Mouse (Mus musculus) liver, embryonic 11.5 days (tissue): ENCODE results near the gene Pnpla1. TPM values are rescaled to one million over a fixed set of nuclear protein-coding genes. Genes with fewer than 3 reads are reported as not detected.
"Not testable (repeated sequence)": the region's sequence is repeated elsewhere in the genome, so short reads cannot be mapped to it uniquely, and the experiment has no call there.

Experiments
- ATAC-seq: fragments of 200-750 bp; cut with Nextera tagmentation; replicated peaks from 2 replicates; pipeline ENCODE4 v1.8.0; 2017; ENCODE audit warnings: moderate number of reproducible peaks, mild to moderate bottlenecking, moderate TSS enrichment, moderate library complexity; ENCODE audit not compliant: low FRiP score
- DNase-seq: peaks from one replicate; pipeline ENCODE4 v3.0.0-alpha.2; 2017; ENCODE audit warnings: low spot score
- H3K27ac ChIP-seq: fragments of 300-500 bp; sonication (generic); 2 replicates; pipeline ENCODE4 v1.5.1; 2014; ENCODE audit warnings: mild to moderate bottlenecking, low read depth, low read length, control low read depth
- H3K27me3 ChIP-seq: fragments of 300-500 bp; sonication (generic); replicated peaks from 2 replicates; pipeline ENCODE4 v1.6.1; 2014; ENCODE audit warnings: low read length, mixed read lengths; ENCODE audit not compliant: control insufficient read depth, insufficient read depth
- H3K36me3 ChIP-seq: fragments of 300-500 bp; sonication (generic); 2 replicates; pipeline ENCODE4 v1.6.1; 2014; ENCODE audit warnings: mild to moderate bottlenecking, low read length, moderate library complexity, mixed read lengths; ENCODE audit not compliant: control insufficient read depth, insufficient read depth
- H3K4me1 ChIP-seq: fragments of 300-500 bp; sonication (generic); replicated peaks from 2 replicates; pipeline ENCODE4 v1.6.1; 2014; ENCODE audit warnings: low read length, mixed read lengths; ENCODE audit not compliant: control insufficient read depth, insufficient read depth
- H3K4me2 ChIP-seq: fragments of 300-500 bp; sonication (generic); 2 replicates; pipeline ENCODE4 v1.6.1; 2014; ENCODE audit warnings: mild to moderate bottlenecking, control low read depth, moderate library complexity
- H3K4me3 ChIP-seq: fragments of 300-500 bp; sonication (generic); 2 replicates; pipeline ENCODE4 v1.5.1; 2014; ENCODE audit warnings: low read depth, low read length, control low read depth
- H3K9ac ChIP-seq: fragments of 300-500 bp; sonication (generic); 2 replicates; pipeline ENCODE4 v1.6.1; 2014; ENCODE audit warnings: low read depth, low read length, control low read depth
- H3K9me3 ChIP-seq: fragments of 300-500 bp; sonication (generic); 2 replicates; pipeline ENCODE4 v1.6.1; 2016; ENCODE audit warnings: low read length, inconsistent platforms, mixed read lengths; ENCODE audit not compliant: control insufficient read depth
- WGBS: fragments of 180-500 bp; shearing (Covaris S2); extraction: QIAGEN DNeasy Blood & Tissue Kit; methylation state at CpG from one replicate; pipeline ENCODE4 v1.1.7; 2014; 5-methylcytosine and 5-hydroxymethylcytosine counted together
- polyA plus RNA-seq: library from polyadenylated mRNA; unstranded; fragments of >200 nt; fragmentation: Nextera tagmentation; extraction: Ambion mirVana; gene quantifications from 2 replicates; pipeline ENCODE4 v1.2.1, GENCODE M21; 2014

The Pnpla1 gene
- 0.05 TPM in 1 of 2 replicates, not detected in the other for polyA plus RNA-seq

GRCm38 (mm10) chr17:28858205-28858604 is at the start of gene Pnpla1:
Gene Pnpla1 (plus strand): TSS chr17:28858411.
- ATAC-seq (no peak), DNase-seq (no peak)
- Histone ChIP-seq H3K9ac (no peak within 1 kb of the TSS), H3K27ac (no peak within 1 kb of the TSS), H3K4me1 (no peaks in the 10 kb centered on the region), H3K36me3 (no peaks in the 10 kb centered on the region), H3K27me3 (no peaks in the 10 kb centered on the region), H3K4me2 (no peak within 1 kb of the TSS), H3K9me3 (peaks cover 5% of the 10 kb centered on the region; the same call in 1 of the 2 replicates), H3K4me3 (no peak within 1 kb of the TSS)
- 35% methylated on average over 12 of the region's 12 CpGs for WGBS

DNA sequence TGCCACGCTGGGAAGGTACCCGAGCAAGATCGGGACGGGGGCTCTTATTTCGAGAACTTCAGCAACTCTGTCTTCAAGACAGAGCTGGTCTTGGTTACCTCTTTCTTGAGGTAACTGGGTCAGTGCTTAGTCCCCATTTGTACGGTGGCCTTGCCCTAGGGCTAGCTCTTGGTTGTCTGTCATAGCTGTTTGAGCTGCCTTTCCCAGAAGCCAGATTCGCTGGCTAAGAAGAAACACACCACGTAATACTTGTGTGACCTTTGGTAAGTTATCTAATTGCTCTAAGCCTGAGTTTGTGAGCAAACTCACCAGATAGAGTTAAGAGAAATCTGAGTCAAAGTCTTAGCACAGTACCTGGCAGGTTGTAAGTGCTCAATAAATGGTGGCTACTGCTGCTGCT is 49.5 kb upstream of the Pnpla1 start:
- Histone ChIP-seq H3K9ac (no peak overlapping the region), H3K36me3 (peaks cover 57% of the 10 kb centered on the region), H3K4me3 (no peak overlapping the region), H3K9me3 (no peaks in the 10 kb centered on the region), H3K27ac (peak overlapping the region; percentile 82), H3K4me1 (peaks cover 53% of the 10 kb centered on the region), H3K27me3 (no peaks in the 10 kb centered on the region), H3K4me2 (peak overlapping the region; percentile 41)
- 92% methylated on average over 8 of the region's 8 CpGs for WGBS
- ATAC-seq, result peak; percentile 9; the same call in 1 of the 2 replicates
- no peak for DNase-seq

GRCm38 (mm10) chr17:28809175-28809831 is 48.9 kb upstream of the Pnpla1 start:
- peaks cover 47% of the 10 kb centered on the region for H3K4me1 ChIP-seq

GRCm38 (mm10) chr17:28812345-28812744 is 45.9 kb upstream of the Pnpla1 start:
- DNase-seq (no peak), ATAC-seq (no peak)
- H3K4me2 ChIP-seq, result no peak overlapping the region
- H3K4me3 ChIP-seq, result no peak overlapping the region
- no peaks in the 10 kb centered on the region for H3K9me3 ChIP-seq
- no peak overlapping the region for H3K9ac ChIP-seq
- H3K27ac ChIP-seq, result no peak overlapping the region
- peaks cover 33% of the 10 kb centered on the region for H3K4me1 ChIP-seq
- H3K27me3 ChIP-seq, result no peaks in the 10 kb centered on the region
- peaks cover 68% of the 10 kb centered on the region for H3K36me3 ChIP-seq
- WGBS, result 86% methylated on average over 10 of the region's 10 CpGs

More at GRCm38 (mm10) chr17:28809175-28809831, 48.9 kb upstream of the Pnpla1 start:
- Histone ChIP-seq H3K4me2 (peak overlapping the region; percentile 41), H3K27me3 (no peaks in the 10 kb centered on the region), H3K9me3 (no peaks in the 10 kb centered on the region), H3K27ac (peak overlapping the region; percentile 82), H3K9ac (peak overlapping the region; percentile 39; the same call in 1 of the 2 replicates), H3K36me3 (peaks cover 63% of the 10 kb centered on the region), H3K4me3 (no peak overlapping the region)
- DNase-seq (no peak), ATAC-seq (peak; percentile 94)
- 72% methylated on average over 10 of the region's 10 CpGs for WGBS

- peaks cover 79% of the 10 kb centered on the region for H3K36me3 ChIP-seq
- peaks cover 18% of the 10 kb centered on the region for H3K4me1 ChIP-seq
- H3K4me2 ChIP-seq, result no peak overlapping the region
- DNase-seq (no peak), ATAC-seq (no peak)
- no peaks in the 10 kb centered on the region for H3K9me3 ChIP-seq
- WGBS, result 89% methylated on average over 18 of the region's 18 CpGs
- no peaks in the 10 kb centered on the region for H3K27me3 ChIP-seq
- H3K27ac ChIP-seq, result no peak overlapping the region
- H3K4me3 ChIP-seq, result no peak overlapping the region
- H3K9ac ChIP-seq, result no peak overlapping the region
Observed at GRCm38 (mm10) chr17:28814529-28815097, 43.6 kb upstream of the Pnpla1 start.

GRCm38 (mm10) chr17:28815384-28816004 is 42.7 kb upstream of the Pnpla1 start:
- Histone ChIP-seq H3K9ac (no peak overlapping the region), H3K27me3 (no peaks in the 10 kb centered on the region), H3K4me2 (no peak overlapping the region), H3K27ac (no peak overlapping the region), H3K4me3 (no peak overlapping the region), H3K36me3 (peaks cover 72% of the 10 kb centered on the region), H3K4me1 (peaks cover 9% of the 10 kb centered on the region), H3K9me3 (no peaks in the 10 kb centered on the region)
- ATAC-seq (no peak), DNase-seq (no peak)
- WGBS, result 74% methylated on average over 10 of the region's 10 CpGs

DNA sequence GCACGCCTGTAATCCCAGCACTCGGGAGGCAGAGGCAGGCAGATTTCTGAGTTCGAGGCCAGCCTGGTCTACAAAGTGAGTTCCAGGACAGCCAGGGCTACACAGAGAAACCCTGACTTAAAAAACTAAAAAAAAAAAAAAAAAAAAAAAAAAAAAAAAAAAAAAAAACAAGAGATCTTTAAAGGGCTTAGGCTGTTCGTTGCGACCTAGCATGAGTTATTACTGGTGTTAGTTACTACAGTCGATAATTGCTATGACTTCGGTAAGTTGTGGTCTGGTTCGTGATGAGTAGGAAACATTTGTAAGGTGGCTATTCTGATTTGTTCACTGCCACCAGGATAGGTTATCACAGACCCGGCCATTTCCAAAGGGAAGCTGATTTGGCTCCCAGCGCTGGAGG is 41.9 kb upstream of the Pnpla1 start:
- WGBS, result 92% methylated on average over 10 of the region's 10 CpGs
- not testable (repeated sequence) for H3K27ac ChIP-seq

GRCm38 (mm10) chr17:28816875-28817811 is 41.1 kb upstream of the Pnpla1 start:
- H3K9ac ChIP-seq, result no peak overlapping the region
- ATAC-seq, result no peak
- peaks cover 78% of the 10 kb centered on the region for H3K36me3 ChIP-seq
- no peak for DNase-seq
- no peak overlapping the region for H3K27ac ChIP-seq
- no peaks in the 10 kb centered on the region for H3K9me3 ChIP-seq
- no peaks in the 10 kb centered on the region for H3K27me3 ChIP-seq
- H3K4me1 ChIP-seq, result peaks cover 10% of the 10 kb centered on the region
- WGBS, result 91% methylated on average over 25 of the region's 25 CpGs
- H3K4me2 ChIP-seq, result no peak overlapping the region
- H3K4me3 ChIP-seq, result no peak overlapping the region

More for the DNA sequence above, 41.9 kb upstream of the Pnpla1 start:
- H3K9ac ChIP-seq, H3K9me3 ChIP-seq, H3K27me3 ChIP-seq, DNase-seq, H3K4me2 ChIP-seq, H3K4me3 ChIP-seq, H3K4me1 ChIP-seq, ATAC-seq: not testable (repeated sequence)
- H3K36me3 ChIP-seq, result peaks cover 71% of the 10 kb centered on the region
